Mouse (Mus musculus) forebrain, embryonic 16.5 days (tissue): Measurements from ENCODE around the gene Eipr1. TPM values are rescaled to one million over a fixed set of nuclear protein-coding genes. Genes with fewer than 3 reads are reported as not detected.
A peak's percentile ranks its signal among the peaks of the same experiment; 100 is the strongest.

Experiments
- ATAC-seq: fragments of 200-750 bp; cut with Nextera tagmentation; 2 replicates; pipeline ENCODE4 v1.8.0; 2017; ENCODE audit warnings: mild to moderate bottlenecking, moderate library complexity
- H3K27ac ChIP-seq: fragments of 300-500 bp; sonication (generic); 2 replicates; pipeline ENCODE4 v1.5.1; 2014; ENCODE audit warnings: low read length, control low read depth
- H3K27me3 ChIP-seq: fragments of 300-500 bp; sonication (generic); replicated peaks from 2 replicates; pipeline ENCODE4 v1.6.1; 2014; ENCODE audit warnings: low read length; ENCODE audit not compliant: control insufficient read depth, insufficient read depth
- H3K36me3 ChIP-seq: fragments of 300-500 bp; sonication (generic); 2 replicates; pipeline ENCODE4 v1.6.1; 2014; ENCODE audit not compliant: control insufficient read depth, insufficient read depth
- H3K4me1 ChIP-seq: fragments of 300-500 bp; sonication (generic); replicated peaks from 2 replicates; pipeline ENCODE4 v1.6.1; 2014; ENCODE audit warnings: low read length; ENCODE audit not compliant: control insufficient read depth, insufficient read depth
- H3K4me2 ChIP-seq: fragments of 300-500 bp; sonication (generic); 2 replicates; pipeline ENCODE4 v1.6.1; 2014; ENCODE audit warnings: mild to moderate bottlenecking, low read length, control low read depth
- H3K4me3 ChIP-seq: fragments of 300-500 bp; sonication (generic); replicated peaks from 2 replicates; pipeline ENCODE4 v1.5.1; 2014; ENCODE audit warnings: mild to moderate bottlenecking, low read length, control low read depth
- H3K9ac ChIP-seq: fragments of 300-500 bp; sonication (generic); replicated peaks from 2 replicates; pipeline ENCODE4 v1.6.1; 2014; ENCODE audit warnings: low read depth, low read length, control low read depth
- H3K9me3 ChIP-seq: fragments of 300-500 bp; sonication (generic); 2 replicates; pipeline ENCODE4 v1.6.1; 2016; ENCODE audit warnings: low read length; ENCODE audit not compliant: control insufficient read depth
- WGBS: fragments of 180-500 bp; shearing (Covaris S2); extraction: QIAGEN DNeasy Blood & Tissue Kit; methylation state at CpG from one replicate; pipeline ENCODE4 v1.1.7; 2014; 5-methylcytosine and 5-hydroxymethylcytosine counted together
- polyA plus RNA-seq: library from polyadenylated mRNA; unstranded; fragments of >200 nt; fragmentation: Nextera tagmentation; extraction: Ambion mirVana; gene quantifications from 2 replicates; pipeline ENCODE4 v1.2.1, GENCODE M21; 2015

The Eipr1 gene
- polyA plus RNA-seq, 1 experiment from 2014 or later: 79.3 TPM

- 0 out of 2 replicates have a peak, but pooled peaks have one; percentile 16 for ATAC-seq
- H3K4me1 ChIP-seq: peaks cover 7% of the 10 kb centered on the region
Measured at GRCm38 (mm10) chr12:28880471-28880870, 128.9 kb downstream of the Eipr1 start.

DNA sequence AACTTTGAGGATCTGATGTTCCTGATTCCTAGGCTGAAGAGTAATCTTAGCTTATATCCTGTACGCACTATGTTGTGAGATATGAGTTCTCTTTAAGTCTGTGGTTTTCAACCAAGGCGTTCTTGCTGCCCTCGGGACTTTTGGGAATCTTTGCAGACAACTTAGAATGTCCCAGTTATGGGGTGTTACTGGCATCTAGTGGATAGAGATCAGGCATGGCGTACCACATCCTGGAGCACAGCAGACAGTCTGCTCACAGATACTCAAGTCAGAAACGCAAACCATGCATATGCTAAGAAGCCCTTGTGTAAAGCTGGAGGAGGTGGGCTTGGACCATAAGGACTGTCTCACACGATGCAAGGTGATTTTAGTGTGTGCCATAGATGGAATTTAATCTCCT is 136.1 kb downstream of the Eipr1 start:
- H3K9me3 ChIP-seq: no peaks in the 10 kb centered on the region
- H3K27ac ChIP-seq: no peak overlapping the region
- WGBS: 84% methylated on average over 6 of the region's 6 CpGs
- peaks cover 14% of the 10 kb centered on the region for H3K4me1 ChIP-seq
- H3K9ac ChIP-seq: no peak overlapping the region
- H3K27me3 ChIP-seq: no peaks in the 10 kb centered on the region
- ATAC-seq: no peak
- no peak overlapping the region for H3K4me2 ChIP-seq
- H3K4me3 ChIP-seq: no peak overlapping the region
- H3K36me3 ChIP-seq: no peaks in the 10 kb centered on the region

More at GRCm38 (mm10) chr12:28880471-28880870, 128.9 kb downstream of the Eipr1 start:
- Histone ChIP-seq H3K27ac (peak overlapping the region; percentile 58), H3K9me3 (no peaks in the 10 kb centered on the region), H3K27me3 (no peaks in the 10 kb centered on the region), H3K36me3 (no peaks in the 10 kb centered on the region), H3K4me2 (no peak overlapping the region), H3K9ac (0 out of 2 replicates have a peak overlapping the region, but pooled peaks have one; percentile 6), H3K4me3 (no peak overlapping the region)

GRCm38 (mm10) chr12:28889068-28889674 is 137.6 kb downstream of the Eipr1 start:
- H3K9ac ChIP-seq: no peak overlapping the region
- H3K4me2 ChIP-seq: no peak overlapping the region
- peaks cover 14% of the 10 kb centered on the region for H3K4me1 ChIP-seq
- 23% methylated on average over 7 of the region's 7 CpGs for WGBS
- H3K9me3 ChIP-seq: no peaks in the 10 kb centered on the region
- H3K36me3 ChIP-seq: no peaks in the 10 kb centered on the region
- H3K4me3 ChIP-seq: no peak overlapping the region
- H3K27me3 ChIP-seq: no peaks in the 10 kb centered on the region
- peak overlapping the region; percentile 6 for H3K27ac ChIP-seq
- peak; percentile 78 for ATAC-seq

DNA sequence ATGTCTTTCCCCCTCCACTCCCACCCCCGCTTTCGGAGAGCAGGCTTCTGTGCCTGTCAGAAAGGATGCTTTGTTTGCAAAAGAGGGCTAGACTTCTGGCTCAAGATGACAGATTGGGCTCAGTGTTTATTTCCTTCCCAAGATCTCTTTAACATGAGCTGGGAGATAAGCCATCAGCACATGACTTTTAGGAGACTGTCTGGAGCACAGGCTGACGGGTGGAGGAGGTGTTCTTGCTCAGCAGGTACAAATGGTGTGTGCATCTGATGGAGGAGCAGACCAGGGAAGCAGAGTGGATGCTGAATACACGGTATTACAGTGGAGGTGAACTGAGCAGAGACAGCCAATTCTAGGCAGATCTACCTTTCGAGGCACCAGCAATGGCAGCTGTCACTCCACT is 139.9 kb downstream of the Eipr1 start:
- Histone ChIP-seq H3K9me3 (no peaks in the 10 kb centered on the region), H3K9ac (no peak overlapping the region), H3K27me3 (no peaks in the 10 kb centered on the region), H3K27ac (no peak overlapping the region; the same call in 1 of the 2 replicates), H3K4me2 (no peak overlapping the region), H3K36me3 (no peaks in the 10 kb centered on the region), H3K4me3 (no peak overlapping the region), H3K4me1 (peaks cover 14% of the 10 kb centered on the region)
- 56% methylated on average over 5 of the region's 5 CpGs for WGBS
- ATAC-seq: 0 out of 2 replicates have a peak, but pooled peaks have one; percentile 18

DNA sequence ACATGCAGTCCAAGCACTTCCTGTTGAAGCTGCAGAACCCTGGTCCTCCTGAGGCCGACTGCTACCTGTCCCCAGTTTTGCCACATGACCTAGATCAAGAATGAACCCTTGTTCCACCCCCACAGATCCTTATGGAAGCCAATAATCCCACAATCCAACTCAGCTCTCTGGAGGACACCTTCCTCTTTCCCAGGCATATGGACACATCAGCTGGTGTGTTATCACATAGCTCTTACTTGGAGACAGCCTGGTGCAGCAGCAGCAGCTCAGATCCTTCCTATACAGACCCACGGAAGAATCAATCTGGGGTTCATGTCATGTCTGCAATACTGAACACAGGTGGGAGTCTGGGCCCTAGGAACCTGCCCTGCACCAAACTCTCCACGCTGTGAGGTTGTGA is 145.0 kb downstream of the Eipr1 start:
- Histone ChIP-seq H3K4me3 (no peak overlapping the region), H3K27ac (no peak overlapping the region), H3K9ac (no peak overlapping the region), H3K27me3 (no peaks in the 10 kb centered on the region), H3K4me2 (no peak overlapping the region), H3K36me3 (no peaks in the 10 kb centered on the region), H3K4me1 (peaks cover 4% of the 10 kb centered on the region; the same call in 1 of the 2 replicates), H3K9me3 (no peaks in the 10 kb centered on the region)
- peak; percentile 33; the same call in 1 of the 2 replicates for ATAC-seq
- WGBS: 81% methylated on average over 3 of the region's 3 CpGs

DNA sequence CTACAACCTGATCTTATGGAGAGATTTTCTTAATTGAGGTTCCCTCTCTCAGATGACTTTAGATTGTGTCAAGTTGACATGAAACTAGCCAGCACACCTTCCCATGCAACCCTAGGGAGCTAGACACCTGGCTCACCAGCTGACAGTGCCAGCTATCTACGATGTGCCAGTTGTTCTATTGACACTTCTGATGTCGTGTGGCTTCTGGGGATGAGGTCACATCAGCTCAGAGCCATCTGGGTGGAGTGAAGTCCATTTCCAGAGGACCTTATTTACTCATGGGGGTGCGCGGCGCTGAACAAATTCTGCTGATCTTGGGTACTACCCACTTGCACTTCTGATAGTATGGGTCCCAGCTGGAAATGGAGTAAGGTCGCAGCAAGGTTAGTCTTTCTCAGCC is 146.7 kb downstream of the Eipr1 start:
- Histone ChIP-seq H3K9ac (no peak overlapping the region), H3K4me2 (no peak overlapping the region), H3K36me3 (no peaks in the 10 kb centered on the region), H3K9me3 (no peaks in the 10 kb centered on the region), H3K27me3 (no peaks in the 10 kb centered on the region), H3K4me1 (no peaks in the 10 kb centered on the region), H3K27ac (no peak overlapping the region), H3K4me3 (no peak overlapping the region)
- 94% methylated on average over 6 of the region's 6 CpGs for WGBS
- no peak for ATAC-seq

- ATAC-seq: no peak
- Histone ChIP-seq H3K4me2 (no peak overlapping the region), H3K4me1 (no peaks in the 10 kb centered on the region), H3K9me3 (no peaks in the 10 kb centered on the region), H3K27me3 (no peaks in the 10 kb centered on the region), H3K9ac (no peak overlapping the region), H3K36me3 (no peaks in the 10 kb centered on the region), H3K4me3 (no peak overlapping the region), H3K27ac (no peak overlapping the region)
- WGBS: 63% methylated on average over 4 of the region's 4 CpGs
Measured at GRCm38 (mm10) chr12:28899696-28900095, 148.1 kb downstream of the Eipr1 start.

GRCm38 (mm10) chr12:28900341-28900740 is 148.7 kb downstream of the Eipr1 start:
- no peaks in the 10 kb centered on the region for H3K36me3 ChIP-seq
- H3K9me3 ChIP-seq: no peaks in the 10 kb centered on the region
- H3K9ac ChIP-seq: no peak overlapping the region
- H3K27ac ChIP-seq: no peak overlapping the region
- ATAC-seq: no peak
- no peak overlapping the region for H3K4me2 ChIP-seq
- no peaks in the 10 kb centered on the region for H3K4me1 ChIP-seq
- WGBS: 91% methylated on average over 4 of the region's 4 CpGs
- H3K4me3 ChIP-seq: no peak overlapping the region
- no peaks in the 10 kb centered on the region for H3K27me3 ChIP-seq

DNA sequence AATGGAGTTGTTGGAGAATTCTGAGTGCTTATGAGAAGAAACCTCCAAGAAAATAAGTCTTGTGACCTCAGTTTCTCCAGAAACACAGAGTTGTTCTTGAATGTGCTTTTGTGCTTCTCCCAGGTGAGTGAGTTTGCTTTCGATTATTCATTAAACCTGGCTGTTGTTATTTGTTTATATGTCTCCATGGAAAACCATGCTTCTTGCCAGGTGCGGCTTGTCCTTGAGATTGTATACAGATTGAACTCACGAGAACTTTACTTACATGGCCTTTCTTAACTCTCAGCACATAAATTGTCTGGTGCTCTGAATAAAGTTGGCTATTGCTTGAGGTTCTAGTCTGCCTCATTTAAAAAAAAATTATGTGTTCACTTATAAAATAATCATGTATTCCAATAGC is 150.5 kb downstream of the Eipr1 start:
- H3K9me3 ChIP-seq: no peaks in the 10 kb centered on the region
- no peak overlapping the region for H3K4me3 ChIP-seq
- H3K27ac ChIP-seq: no peak overlapping the region
- peaks cover 7% of the 10 kb centered on the region for H3K4me1 ChIP-seq
- ATAC-seq: no peak
- no peak overlapping the region for H3K9ac ChIP-seq
- WGBS: 91% methylated on average over 3 of the region's 3 CpGs
- H3K4me2 ChIP-seq: no peak overlapping the region
- no peaks in the 10 kb centered on the region for H3K27me3 ChIP-seq
- H3K36me3 ChIP-seq: no peaks in the 10 kb centered on the region

DNA sequence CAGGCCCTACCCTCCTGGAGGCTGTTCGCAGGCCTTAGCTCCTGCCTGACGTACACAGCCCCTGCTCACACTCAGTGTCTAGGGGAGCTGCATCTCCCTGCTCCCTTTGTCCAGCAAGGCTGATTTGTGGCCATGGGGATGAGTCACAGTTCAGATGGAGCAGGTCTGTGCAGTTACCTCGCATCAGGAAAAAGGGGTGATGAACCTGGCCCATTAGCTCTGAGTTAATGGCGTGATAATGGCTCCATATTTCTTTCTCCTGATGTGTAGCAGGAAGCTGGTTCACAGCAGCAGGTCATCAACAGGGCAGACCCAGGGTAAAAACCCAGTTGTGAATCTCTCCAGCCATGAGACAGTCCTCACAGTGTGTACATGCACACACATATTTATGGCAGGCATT is 151.5 kb downstream of the Eipr1 start:
- ATAC-seq: no peak
- H3K4me2 ChIP-seq: no peak overlapping the region
- WGBS: 90% methylated on average over 4 of the region's 4 CpGs
- H3K27ac ChIP-seq: no peak overlapping the region
- no peaks in the 10 kb centered on the region for H3K9me3 ChIP-seq
- H3K36me3 ChIP-seq: no peaks in the 10 kb centered on the region
- H3K4me1 ChIP-seq: peaks cover 15% of the 10 kb centered on the region
- no peak overlapping the region for H3K9ac ChIP-seq
- H3K4me3 ChIP-seq: no peak overlapping the region
- no peaks in the 10 kb centered on the region for H3K27me3 ChIP-seq
